Mouse (Mus musculus) layer of hippocampus, adult 6 months (tissue): ENCODE data around the gene Fam13c. TPM values are rescaled to one million over a fixed set of nuclear protein-coding genes. Genes with fewer than 3 reads are reported as not detected.

Experiments
- long read RNA-seq, 2 experiments: library from polyadenylated mRNA; unstranded; transcript quantifications; one replicate each; pipeline ENCODE4 v2.0.0; 2019 to 2020
- polyA plus RNA-seq: library from polyadenylated mRNA; unstranded; fragments of <200 nt; fragmentation: Nextera tagmentation; gene quantifications from 2 replicates; pipeline ENCODE4 v1.2.3, GENCODE M21; 2021

Gene Fam13c
- polyA plus RNA-seq, result 39.7 and 40.0 TPM in 2 replicates
- long read RNA-seq, experiment 1, transcript Fam13c-202 (15 exons, 3,380 nt), result major isoform, 12 of 111 reads
- long read RNA-seq, experiment 1, transcript Fam13c-201 (14 exons, 3,262 nt), result minor isoform, 9 of 111 reads
- long read RNA-seq, experiment 1, partial matches to known transcripts, result 63 of 111 reads
- long read RNA-seq, experiment 1, other reads (novel, unspliced or antisense), result 24 of 111 reads
- long read RNA-seq, experiment 2, transcript Fam13c-203 (14 exons, 3,310 nt), result minor isoform, 27 of 316 reads
- long read RNA-seq, experiment 2, transcript Fam13c-202 (15 exons, 3,380 nt), result major isoform, 93 of 316 reads
- long read RNA-seq, experiment 2, transcript Fam13c-201 (14 exons, 3,262 nt), result minor isoform, 39 of 316 reads
- long read RNA-seq, experiment 2, partial matches to known transcripts, result 45 of 316 reads
- long read RNA-seq, experiment 2, other reads (novel, unspliced or antisense), result 104 of 316 reads

DNA sequence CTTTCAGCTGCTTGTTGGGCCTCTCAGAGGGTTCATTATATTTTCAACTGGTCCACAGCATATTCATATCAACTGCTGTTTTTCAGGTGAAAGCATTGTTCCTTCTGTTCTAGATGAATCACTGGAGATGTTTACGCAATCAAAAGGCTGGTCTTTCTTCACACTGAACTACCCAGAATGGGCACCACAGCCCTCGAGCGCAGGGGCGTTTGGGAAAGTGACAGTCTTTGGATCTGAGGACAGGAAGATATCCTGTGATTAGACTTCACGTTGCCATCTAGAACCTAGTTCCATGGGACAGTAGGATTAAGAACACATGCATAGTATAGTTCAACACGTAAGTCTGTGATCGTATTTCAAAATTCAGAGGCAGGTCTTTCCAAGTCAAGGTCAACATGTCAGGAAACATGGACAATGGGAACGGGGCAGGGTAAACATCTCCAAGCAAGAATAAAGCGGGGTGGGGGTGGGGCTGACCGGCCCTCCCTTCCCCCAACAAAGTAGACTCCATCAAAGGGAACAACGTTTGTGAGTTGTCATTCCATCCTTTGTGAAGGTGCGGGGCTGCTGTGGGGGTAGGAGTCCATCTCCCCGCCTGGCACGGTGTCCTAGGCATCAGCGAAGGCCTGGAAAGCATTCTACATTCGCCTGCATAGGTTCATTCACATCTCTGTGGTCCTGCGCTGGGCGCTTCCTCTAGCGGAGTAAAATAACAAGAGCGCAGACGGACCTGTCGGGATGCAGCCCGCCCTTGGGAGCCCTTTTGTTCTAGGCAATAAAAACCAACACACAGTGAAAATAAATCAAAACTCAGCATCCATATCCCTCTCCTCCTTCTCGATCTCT, at the start of gene Fam13c:
Gene Fam13c (plus strand): TSS at position 806 of the 846 bp plus-strand sequence.

Other genes with a start within 250 kb of the Fam13c start
- gene Mrln, start 235.8 kb upstream of the Fam13c start, polyA plus RNA-seq, result 1.5 and 1.7 TPM in 2 replicates
- 0.70 and 1.9 TPM in 2 replicates for gene Slc16a9, start 195.4 kb upstream of the Fam13c start, polyA plus RNA-seq
- 209 and 254 TPM in 2 replicates for gene Phyhipl, start 215.5 kb downstream of the Fam13c start, polyA plus RNA-seq